ENCODE assay signal across 23 mouse cellular contexts in genomic region chr13:59604511-59604910, GRCm38 (mm10). TPM values are rescaled to one million over a fixed set of nuclear protein-coding genes. Genes with fewer than 3 reads are reported as not detected.
DNase-seq lines count a peak whose midpoint lies in the region; ATAC-seq and TF ChIP-seq lines count a peak whose summit lies in the region.
"Had no signal": no experiment of that assay in that cellular context is flagged by ENCODE, and none has a peak within 500 bp of the region (broad histone marks: within the 10 kb centered on the region; RNA-seq: fewer than 3 reads in every experiment).

No protein-coding gene starts in this region.

- no peak overlapping the region for H3K9ac ChIP-seq in intestine, embryonic 15.5 days
- H3K9ac ChIP-seq in intestine, postnatal 0 days (ENCODE audit: low read depth, low read length) = no peak overlapping the region
- no peak overlapping the region for H3K9ac ChIP-seq in midbrain, embryonic 15.5 days
- H3K9ac ChIP-seq: embryonic facial prominence, embryonic 12.5 days; forebrain, embryonic 15.5 days; heart, embryonic 13.5 days; hindbrain, embryonic 12.5 days had no signal

- peak; percentile 43 for DNase-seq in 3T3-L1 (ENCODE audit: low read depth, low spot score)
- DNase-seq in Muller cell, postnatal 12 days (ENCODE audit: inconsistent ontology term) = peak; percentile 88
- peak; percentile 19 for DNase-seq in embryo, embryonic 11 days
- no peak for DNase-seq in gastrocnemius, postnatal 25 days
- DNase-seq in gastrocnemius, postnatal 36 days = no peak
- DNase-seq: adrenal gland, adult 8-10 months; adrenal gland, postnatal 36 days; B cell, adult 2 months; cerebellum, adult 11 months; cerebellum, adult 8-10 months; cerebellum, postnatal 25 days; heart, postnatal 4 days had no signal

- H3K4me1 ChIP-seq in intestine, embryonic 15.5 days (replicated peaks) = no peaks in the 10 kb centered on the region
- no peaks in the 10 kb centered on the region for H3K4me1 ChIP-seq in intestine, postnatal 0 days (replicated peaks; ENCODE audit: control insufficient read depth, insufficient read depth, low read length)
- no peaks in the 10 kb centered on the region for H3K4me1 ChIP-seq in midbrain, embryonic 15.5 days
- H3K4me1 ChIP-seq: embryonic facial prominence, embryonic 12.5 days; forebrain, embryonic 15.5 days; hindbrain, embryonic 12.5 days had no signal

- 0 out of 2 replicates have a peak, but pooled peaks have one; percentile 8 for ATAC-seq in intestine, embryonic 15.5 days
- no peak for ATAC-seq in intestine, postnatal 0 days
- no peak for ATAC-seq in midbrain, embryonic 15.5 days (replicated peaks)
- ATAC-seq: CD4-positive, CD25-positive, alpha-beta regulatory T cell, adult 4 months; forebrain, embryonic 15.5 days; hindbrain, embryonic 16.5 days; inflammation-experienced regulatory T-cells, adult 6 months had no signal

- no peak for TF ChIP-seq CTCF in intestine, postnatal 0 days (IDR thresholded peaks at IDR 0.05; ENCODE audit: low read depth)

- peaks cover 30% of the 10 kb centered on the region for H3K36me3 ChIP-seq in intestine, embryonic 15.5 days
- H3K36me3 ChIP-seq in intestine, postnatal 0 days (ENCODE audit: control insufficient read depth, insufficient read depth) = peaks cover 68% of the 10 kb centered on the region
- peaks cover 68% of the 10 kb centered on the region for H3K36me3 ChIP-seq in midbrain, embryonic 15.5 days (replicated peaks)

- H3K9me3 ChIP-seq in intestine, embryonic 15.5 days = no peaks in the 10 kb centered on the region
- H3K9me3 ChIP-seq in intestine, postnatal 0 days (ENCODE audit: control insufficient read depth) = no peaks in the 10 kb centered on the region
- H3K9me3 ChIP-seq in midbrain, embryonic 15.5 days = no peaks in the 10 kb centered on the region
- H3K9me3 ChIP-seq: embryonic facial prominence, embryonic 12.5 days; forebrain, embryonic 15.5 days; G1E; heart, embryonic 13.5 days; hindbrain, embryonic 12.5 days had no signal

- no peak overlapping the region for H3K4me2 ChIP-seq in intestine, embryonic 15.5 days (replicated peaks)
- H3K4me2 ChIP-seq in intestine, postnatal 0 days (replicated peaks; ENCODE audit: low read depth) = no peak overlapping the region
- H3K4me2 ChIP-seq in midbrain, embryonic 15.5 days = no peak overlapping the region
- H3K4me2 ChIP-seq: embryonic facial prominence, embryonic 12.5 days; forebrain, embryonic 15.5 days; heart, embryonic 13.5 days; hindbrain, embryonic 12.5 days had no signal

- intact Hi-C loops in gastrocnemius, postnatal 36 days (cut with DNase I) = no loop called here

- H3K4me3 ChIP-seq in intestine, embryonic 15.5 days (replicated peaks) = no peak overlapping the region
- H3K4me3 ChIP-seq in intestine, postnatal 0 days (ENCODE audit: low read depth, low read length) = no peak overlapping the region
- no peak overlapping the region for H3K4me3 ChIP-seq in midbrain, embryonic 15.5 days
- H3K4me3 ChIP-seq: embryonic facial prominence, embryonic 12.5 days; forebrain, embryonic 15.5 days; heart, embryonic 13.5 days; hindbrain, embryonic 12.5 days had no signal

- no peaks in the 10 kb centered on the region for H3K27me3 ChIP-seq in intestine, embryonic 15.5 days (replicated peaks)
- no peaks in the 10 kb centered on the region for H3K27me3 ChIP-seq in intestine, postnatal 0 days (replicated peaks; ENCODE audit: control insufficient read depth, insufficient read depth, low read length)
- no peaks in the 10 kb centered on the region for H3K27me3 ChIP-seq in midbrain, embryonic 15.5 days (replicated peaks)
- H3K27me3 ChIP-seq: embryonic facial prominence, embryonic 12.5 days; forebrain, embryonic 15.5 days; heart, embryonic 13.5 days; hindbrain, embryonic 12.5 days had no signal

- WGBS in intestine, embryonic 15.5 days = 81% methylated on average over 1 of the region's 1 CpGs
- WGBS in intestine, postnatal 0 days = 95% methylated on average over 1 of the region's 1 CpGs
- 83% methylated on average over 1 of the region's 1 CpGs for WGBS in midbrain, embryonic 15.5 days

- H3K27ac ChIP-seq in intestine, embryonic 15.5 days = no peak overlapping the region
- H3K27ac ChIP-seq in intestine, postnatal 0 days (ENCODE audit: low read depth, low read length) = no peak overlapping the region
- H3K27ac ChIP-seq in midbrain, embryonic 15.5 days = no peak overlapping the region
- H3K27ac ChIP-seq: embryonic facial prominence, embryonic 12.5 days; forebrain, embryonic 15.5 days; heart, embryonic 13.5 days; hindbrain, embryonic 12.5 days had no signal

RNA-seq across cellular contexts. Expression of gene Naa35, which starts 19.5 kb away (rescaled TPM):
- 67.4 and 70.6 TPM in 2 replicates for polyA plus RNA-seq in intestine, embryonic 15.5 days (2015; fragmentation: Nextera tagmentation; extraction: Ambion mirVana)
- 39.8 and 44.7 TPM in 2 replicates for polyA plus RNA-seq in intestine, postnatal 0 days (2015; fragmentation: Nextera tagmentation; extraction: Ambion mirVana)
- 10 to 100 TPM; 26.6 to 37.5 TPM for total RNA-seq in gastrocnemius, postnatal 25 days (2021)
- total RNA-seq in gastrocnemius, postnatal 36 days (2021) = 10 to 100 TPM; 32.0 to 36.5 TPM
- 142 and 154 TPM in 2 replicates for polyA plus RNA-seq in midbrain, embryonic 15.5 days (2015; fragmentation: Nextera tagmentation; extraction: Ambion mirVana)

RNA-seq across cellular contexts. Expression of gene Agtpbp1, which starts 19.5 kb away (rescaled TPM):
- polyA plus RNA-seq in intestine, embryonic 15.5 days (2015; fragmentation: Nextera tagmentation; extraction: Ambion mirVana) = 15.7 and 15.8 TPM in 2 replicates
- polyA plus RNA-seq in intestine, postnatal 0 days (2015; fragmentation: Nextera tagmentation; extraction: Ambion mirVana) = 7.3 TPM in 2 replicates
- total RNA-seq in gastrocnemius, postnatal 25 days (2021) = 10 to 100 TPM; 50.6 to 53.5 TPM
- 10 to 100 TPM; 44.0 to 57.1 TPM for total RNA-seq in gastrocnemius, postnatal 36 days (2021)
- 70.0 and 70.4 TPM in 2 replicates for polyA plus RNA-seq in midbrain, embryonic 15.5 days (2015; fragmentation: Nextera tagmentation; extraction: Ambion mirVana)

Comparison
In these comparisons a context has a peak if more than half of its experiments do, and no peak if none do; other contexts are left out.
1. DNase-seq: peak in 3T3-L1 (single experiment), Muller cell, postnatal 12 days (single experiment) and embryo, embryonic 11 days (single experiment); none in gastrocnemius, postnatal 25 days (single experiment) and gastrocnemius, postnatal 36 days (0 of 2).